Comparison of ENCODE assay signal across 8 mouse cellular contexts in genomic region chr5:142932084-142932685, GRCm38 (mm10). TPM values are rescaled to one million over a fixed set of nuclear protein-coding genes. Genes with fewer than 3 reads are reported as not detected.
A peak's percentile ranks its signal among the peaks of the same experiment; 100 is the strongest.
DNase-seq lines count a peak whose midpoint lies in the region; ATAC-seq and TF ChIP-seq lines count a peak whose summit lies in the region.

No protein-coding gene starts in this region.

- no peak overlapping the region for H3K4me3 ChIP-seq in intestine, postnatal 0 days (ENCODE audit: low read depth, low read length)
- H3K4me3 ChIP-seq in limb, embryonic 11.5 days (ENCODE audit: low read depth, low read length) = no peak overlapping the region
- H3K4me3 ChIP-seq in midbrain, embryonic 14.5 days (replicated peaks; ENCODE audit: low read depth, low read length) = no peak overlapping the region
- H3K4me3 ChIP-seq in stomach, postnatal 0 days (ENCODE audit: low read depth, low read length) = no peak overlapping the region

- no peaks in the 10 kb centered on the region for H3K36me3 ChIP-seq in intestine, postnatal 0 days (ENCODE audit: control insufficient read depth, insufficient read depth)
- no peaks in the 10 kb centered on the region for H3K36me3 ChIP-seq in limb, embryonic 11.5 days (ENCODE audit: control insufficient read depth, insufficient read depth, low read length)
- no peaks in the 10 kb centered on the region for H3K36me3 ChIP-seq in midbrain, embryonic 14.5 days (ENCODE audit: control insufficient read depth, insufficient read depth, low read length)
- H3K36me3 ChIP-seq in stomach, postnatal 0 days (ENCODE audit: control insufficient read depth, insufficient read depth, low read length) = no peaks in the 10 kb centered on the region

- peak; percentile 44; the same call in 1 of the 2 replicates for ATAC-seq in intestine, postnatal 0 days
- no peak for ATAC-seq in limb, embryonic 11.5 days (ENCODE audit: insufficient number of reproducible peaks, low FRiP score, low TSS enrichment, low read depth)
- no peak for ATAC-seq in midbrain, embryonic 14.5 days (ENCODE audit: low FRiP score, low TSS enrichment)
- peak; percentile 76 for ATAC-seq in stomach, postnatal 0 days (ENCODE audit: low FRiP score, low TSS enrichment)

- peak; percentile 83 to 84 for DNase-seq in B cell, adult 2 months
- DNase-seq in adrenal gland, adult 18-20 months (ENCODE audit: low spot score in 2 of 2) = peak; percentile 68 to 80
- peak; percentile 87 for DNase-seq in embryo, embryonic 11 days
- DNase-seq in gastrocnemius, postnatal 36 days = peak; percentile 55 to 73
- peak; percentile 82 for DNase-seq in limb, embryonic 11.5 days (ENCODE audit: low spot score)
- peak; percentile 76 for DNase-seq in midbrain, embryonic 14.5 days
- peak; percentile 81 for DNase-seq in stomach, postnatal 0 days (ENCODE audit: low spot score)

- peak overlapping the region; percentile 49 for H3K4me2 ChIP-seq in intestine, postnatal 0 days (replicated peaks; ENCODE audit: low read depth)
- H3K4me2 ChIP-seq in limb, embryonic 11.5 days (ENCODE audit: low read depth, severe bottlenecking) = no peak overlapping the region
- H3K4me2 ChIP-seq in midbrain, embryonic 14.5 days (ENCODE audit: low read length) = no peak overlapping the region
- H3K4me2 ChIP-seq in stomach, postnatal 0 days (replicated peaks; ENCODE audit: low read depth) = peak overlapping the region; percentile 17; the same call in 1 of the 2 replicates

- 23% methylated on average over 9 of the region's 9 CpGs for WGBS in intestine, postnatal 0 days
- WGBS in limb, embryonic 11.5 days = 28% methylated on average over 9 of the region's 9 CpGs
- WGBS in midbrain, embryonic 14.5 days = 33% methylated on average over 9 of the region's 9 CpGs
- 16% methylated on average over 9 of the region's 9 CpGs for WGBS in stomach, postnatal 0 days

- H3K9ac ChIP-seq in intestine, postnatal 0 days (ENCODE audit: low read depth, low read length) = 0 out of 2 replicates have a peak overlapping the region, but pooled peaks have one; percentile 11
- no peak overlapping the region for H3K9ac ChIP-seq in limb, embryonic 11.5 days (ENCODE audit: low read length)
- H3K9ac ChIP-seq in midbrain, embryonic 14.5 days (replicated peaks; ENCODE audit: low read length) = no peak overlapping the region
- H3K9ac ChIP-seq in stomach, postnatal 0 days (ENCODE audit: low read length) = peak overlapping the region; percentile 27; the same call in 1 of the 2 replicates

- peak; percentile 94 for TF ChIP-seq CTCF in intestine, postnatal 0 days (IDR thresholded peaks at IDR 0.05; ENCODE audit: low read depth)
- TF ChIP-seq CTCF in stomach, postnatal 0 days (IDR thresholded peaks at IDR 0.05; ENCODE audit: low read depth) = peak; percentile 86

- TF ChIP-seq EP300 in stomach, postnatal 0 days (optimal IDR thresholded peaks at IDR 0.05) = no peak

- intact Hi-C loops in gastrocnemius, postnatal 36 days (cut with DNase I) = loop anchor here (1.0 to 5.0 kb wide), 3 partner anchors 27 to 165 kb away; no protein-coding TSS in a partner anchor

- H3K4me1 ChIP-seq in intestine, postnatal 0 days (replicated peaks; ENCODE audit: control insufficient read depth, insufficient read depth, low read length) = peaks cover 7% of the 10 kb centered on the region; the same call in 1 of the 2 replicates
- peaks cover 9% of the 10 kb centered on the region; the same call in 1 of the 2 replicates for H3K4me1 ChIP-seq in limb, embryonic 11.5 days (ENCODE audit: control insufficient read depth, insufficient read depth, low read length)
- H3K4me1 ChIP-seq in midbrain, embryonic 14.5 days (ENCODE audit: control insufficient read depth, insufficient read depth, low read length) = no peaks in the 10 kb centered on the region
- H3K4me1 ChIP-seq in stomach, postnatal 0 days (replicated peaks; ENCODE audit: control insufficient read depth, insufficient read depth) = no peaks in the 10 kb centered on the region

- H3K27ac ChIP-seq in intestine, postnatal 0 days (ENCODE audit: low read depth, low read length) = peak overlapping the region; percentile 21; the same call in 1 of the 2 replicates
- no peak overlapping the region for H3K27ac ChIP-seq in limb, embryonic 11.5 days (replicated peaks; ENCODE audit: low read depth, low read length)
- H3K27ac ChIP-seq in midbrain, embryonic 14.5 days (replicated peaks; ENCODE audit: low read depth, low read length) = no peak overlapping the region
- peak overlapping the region; percentile 20; the same call in 1 of the 2 replicates for H3K27ac ChIP-seq in stomach, postnatal 0 days (replicated peaks)

- no peaks in the 10 kb centered on the region for H3K27me3 ChIP-seq in intestine, postnatal 0 days (replicated peaks; ENCODE audit: control insufficient read depth, insufficient read depth, low read length)
- no peaks in the 10 kb centered on the region for H3K27me3 ChIP-seq in limb, embryonic 11.5 days (ENCODE audit: control insufficient read depth, insufficient read depth, low read length)
- H3K27me3 ChIP-seq in midbrain, embryonic 14.5 days (ENCODE audit: control insufficient read depth, insufficient read depth, low read length) = peaks cover 9% of the 10 kb centered on the region
- no peaks in the 10 kb centered on the region for H3K27me3 ChIP-seq in stomach, postnatal 0 days (ENCODE audit: control insufficient read depth, insufficient read depth, low read length)

- no peaks in the 10 kb centered on the region for H3K9me3 ChIP-seq in intestine, postnatal 0 days (ENCODE audit: control insufficient read depth)
- H3K9me3 ChIP-seq in limb, embryonic 11.5 days (ENCODE audit: control insufficient read depth, low read length) = no peaks in the 10 kb centered on the region
- no peaks in the 10 kb centered on the region for H3K9me3 ChIP-seq in midbrain, embryonic 14.5 days (ENCODE audit: control insufficient read depth, low read length)
- H3K9me3 ChIP-seq in stomach, postnatal 0 days (ENCODE audit: control insufficient read depth, low read length) = no peaks in the 10 kb centered on the region

RNA-seq across cellular contexts. Expression of gene Actb, which starts 25.6 kb away (rescaled TPM):
- 1,000 to 10,000 TPM; 2,759 to 3,567 TPM for total RNA-seq in adrenal gland, adult 18-20 months (2021)
- 100 to 1,000 TPM; 427 to 440 TPM for total RNA-seq in gastrocnemius, postnatal 36 days (2021)
- 22,808 and 23,070 TPM in 2 replicates for polyA plus RNA-seq in intestine, postnatal 0 days (2015; fragmentation: Nextera tagmentation; extraction: Ambion mirVana)
- polyA plus RNA-seq in limb, embryonic 11.5 days (2014; fragmentation: Nextera tagmentation; extraction: Ambion mirVana) = 16,455 and 16,911 TPM in 2 replicates
- polyA plus RNA-seq in midbrain, embryonic 14.5 days (2014; fragmentation: Nextera tagmentation; extraction: Ambion mirVana) = 16,375 and 16,992 TPM in 2 replicates
- 14,823 and 16,187 TPM in 2 replicates for polyA plus RNA-seq in stomach, postnatal 0 days (2015; fragmentation: Nextera tagmentation; extraction: Ambion mirVana)

RNA-seq across cellular contexts. Expression of gene Fscn1, which starts 28.0 kb away (rescaled TPM):
- total RNA-seq in adrenal gland, adult 18-20 months (2021) = 10 to 100 TPM; 17.3 to 25.6 TPM
- total RNA-seq in gastrocnemius, postnatal 36 days (2021) = 10 to 100 TPM in 1 of 2 experiments, 1 to 10 TPM in 1; 9.8 to 12.0 TPM
- 36.5 and 37.1 TPM in 2 replicates for polyA plus RNA-seq in intestine, postnatal 0 days (2015; fragmentation: Nextera tagmentation; extraction: Ambion mirVana)
- polyA plus RNA-seq in limb, embryonic 11.5 days (2014; fragmentation: Nextera tagmentation; extraction: Ambion mirVana) = 678 and 708 TPM in 2 replicates
- polyA plus RNA-seq in midbrain, embryonic 14.5 days (2014; fragmentation: Nextera tagmentation; extraction: Ambion mirVana) = 521 and 580 TPM in 2 replicates
- polyA plus RNA-seq in stomach, postnatal 0 days (2015; fragmentation: Nextera tagmentation; extraction: Ambion mirVana) = 42.0 and 42.7 TPM in 2 replicates

RNA-seq across cellular contexts. Expression of gene Fbxl18, which starts 37.0 kb away (rescaled TPM):
- total RNA-seq in adrenal gland, adult 18-20 months (2021) = 1 to 10 TPM; 8.0 to 9.5 TPM
- 1 to 10 TPM; 5.7 to 6.0 TPM for total RNA-seq in gastrocnemius, postnatal 36 days (2021)
- 5.6 and 6.2 TPM in 2 replicates for polyA plus RNA-seq in intestine, postnatal 0 days (2015; fragmentation: Nextera tagmentation; extraction: Ambion mirVana)
- 10.2 and 11.1 TPM in 2 replicates for polyA plus RNA-seq in limb, embryonic 11.5 days (2014; fragmentation: Nextera tagmentation; extraction: Ambion mirVana)
- 28.6 and 28.8 TPM in 2 replicates for polyA plus RNA-seq in midbrain, embryonic 14.5 days (2014; fragmentation: Nextera tagmentation; extraction: Ambion mirVana)
- polyA plus RNA-seq in stomach, postnatal 0 days (2015; fragmentation: Nextera tagmentation; extraction: Ambion mirVana) = 5.0 and 5.3 TPM in 2 replicates

Comparison
In these comparisons a context has a peak if more than half of its experiments do, and no peak if none do; other contexts are left out.
1. ATAC-seq: peak in intestine, postnatal 0 days (single experiment) and stomach, postnatal 0 days (single experiment); none in limb, embryonic 11.5 days (single experiment) and midbrain, embryonic 14.5 days (single experiment).
2. H3K27ac ChIP-seq: peak in intestine, postnatal 0 days (single experiment) and stomach, postnatal 0 days (single experiment); none in limb, embryonic 11.5 days (single experiment) and midbrain, embryonic 14.5 days (single experiment).
3. H3K4me2 ChIP-seq: peak in intestine, postnatal 0 days (single experiment) and stomach, postnatal 0 days (single experiment); none in limb, embryonic 11.5 days (single experiment) and midbrain, embryonic 14.5 days (single experiment).
4. H3K9ac ChIP-seq: peak in intestine, postnatal 0 days (single experiment) and stomach, postnatal 0 days (single experiment); none in limb, embryonic 11.5 days (single experiment) and midbrain, embryonic 14.5 days (single experiment).
5. RNA of gene Fscn1, which starts 28.0 kb away (polyA plus RNA-seq): 678 to 708 TPM in limb, embryonic 11.5 days and 521 to 580 TPM in midbrain, embryonic 14.5 days; 42.0 to 42.7 TPM in stomach, postnatal 0 days and 36.5 to 37.1 TPM in intestine, postnatal 0 days; every median in the first group is over 10 times any median in the second.
6. Peak in every context shown above with its lines, with median percentiles within 50 percentile points of each other: DNase-seq.